Comparison of ENCODE assay signal across 12 mouse cellular contexts in the genomic region with DNA sequence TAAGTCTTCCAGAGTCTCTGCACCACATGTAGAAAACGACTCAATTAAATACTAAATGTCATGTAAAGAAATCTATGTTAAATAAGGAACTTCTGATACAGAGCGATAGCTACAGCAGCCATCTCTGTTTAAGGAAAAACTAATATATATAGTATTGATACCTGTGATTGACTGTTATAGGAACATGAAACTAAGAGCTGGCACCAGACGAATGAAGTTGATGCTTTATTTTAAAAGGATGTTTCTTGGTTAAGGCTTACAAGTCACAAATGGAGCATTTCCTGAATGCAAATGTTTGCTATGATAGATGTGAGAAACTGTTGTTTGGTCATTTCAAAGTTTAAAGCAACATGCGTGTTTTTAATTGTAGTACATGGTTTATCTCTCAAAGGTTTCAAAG. TPM values are rescaled to one million over a fixed set of nuclear protein-coding genes. Genes with fewer than 3 reads are reported as not detected.
A peak's percentile ranks its signal among the peaks of the same experiment; 100 is the strongest.
DNase-seq lines count a peak whose midpoint lies in the region; ATAC-seq lines count a peak whose summit lies in the region.
"Had no signal": no experiment of that assay in that cellular context is flagged by ENCODE, and none has a peak within 500 bp of the region (broad histone marks: within the 10 kb centered on the region; RNA-seq: fewer than 3 reads in every experiment).

No protein-coding gene starts in this region.

- peak overlapping the region; percentile 93 for H3K4me3 ChIP-seq in megakaryocyte, embryonic 14.5 days (replicated peaks)
- H3K4me3 ChIP-seq in limb, embryonic 11.5 days (ENCODE audit: low read depth, low read length), result peak overlapping the region; percentile 55; the same call in 1 of the 2 replicates
- peak overlapping the region; percentile 72 for H3K4me3 ChIP-seq in neural tube, embryonic 15.5 days (replicated peaks)
- H3K4me3 ChIP-seq: erythroblast, embryonic 14.5 days had no signal

- no peaks in the 10 kb centered on the region for H3K9me3 ChIP-seq in megakaryocyte, embryonic 14.5 days
- no peaks in the 10 kb centered on the region for H3K9me3 ChIP-seq in limb, embryonic 11.5 days (ENCODE audit: control insufficient read depth, low read length)
- no peaks in the 10 kb centered on the region for H3K9me3 ChIP-seq in neural tube, embryonic 15.5 days (replicated peaks)

- H3K4me1 ChIP-seq in megakaryocyte, embryonic 14.5 days, result peaks cover 25% of the 10 kb centered on the region
- no peaks in the 10 kb centered on the region for H3K4me1 ChIP-seq in limb, embryonic 11.5 days (ENCODE audit: control insufficient read depth, insufficient read depth, low read length)
- H3K4me1 ChIP-seq in neural tube, embryonic 15.5 days, result peaks cover 19% of the 10 kb centered on the region

- no peak for ATAC-seq in cerebellum, adult (ENCODE audit: insufficient number of reproducible peaks, low FRiP score, low TSS enrichment)
- no peak for ATAC-seq in megakaryocyte, adult 5-6 weeks (ENCODE audit: poor library complexity, severe bottlenecking)
- no peak for ATAC-seq in limb, embryonic 11.5 days (ENCODE audit: insufficient number of reproducible peaks, low FRiP score, low TSS enrichment, low read depth)
- no peak for ATAC-seq in neural tube, embryonic 15.5 days (ENCODE audit: low FRiP score)

- peak; percentile 60 for DNase-seq in cerebellum, adult 9-10 months
- no peak for DNase-seq in limb, embryonic 11.5 days (ENCODE audit: low spot score)
- DNase-seq in ovary, postnatal 36 days (ENCODE audit: low spot score), result no peak
- no peak for DNase-seq in frontal cortex, postnatal 36 days (ENCODE audit: low spot score in 2 of 2)
- DNase-seq: heart, postnatal 4 days had no signal

- no peaks in the 10 kb centered on the region for H3K36me3 ChIP-seq in megakaryocyte, embryonic 14.5 days (replicated peaks; ENCODE audit: low read length)
- no peaks in the 10 kb centered on the region for H3K36me3 ChIP-seq in limb, embryonic 11.5 days (ENCODE audit: control insufficient read depth, insufficient read depth, low read length)
- no peaks in the 10 kb centered on the region for H3K36me3 ChIP-seq in neural tube, embryonic 15.5 days

- peaks cover 53% of the 10 kb centered on the region for H3K27me3 ChIP-seq in megakaryocyte, embryonic 14.5 days (replicated peaks)
- no peaks in the 10 kb centered on the region for H3K27me3 ChIP-seq in limb, embryonic 11.5 days (ENCODE audit: control insufficient read depth, insufficient read depth, low read length)
- H3K27me3 ChIP-seq in neural tube, embryonic 15.5 days (replicated peaks), result peaks cover 8% of the 10 kb centered on the region; the same call in 1 of the 2 replicates

- H3K27ac ChIP-seq in limb, embryonic 11.5 days (replicated peaks; ENCODE audit: low read depth, low read length), result no peak overlapping the region
- peak overlapping the region; percentile 96 for H3K27ac ChIP-seq in neural tube, embryonic 15.5 days (replicated peaks)

- WGBS in limb, embryonic 11.5 days, result 41% methylated on average over 4 of the region's 4 CpGs
- WGBS in neural tube, embryonic 15.5 days, result 41% methylated on average over 4 of the region's 4 CpGs

- peak overlapping the region; percentile 91; the same call in 1 of the 2 replicates for H3K4me2 ChIP-seq in limb, embryonic 11.5 days (ENCODE audit: low read depth, severe bottlenecking)
- H3K4me2 ChIP-seq in neural tube, embryonic 15.5 days, result peak overlapping the region; percentile 94

- H3K9ac ChIP-seq in limb, embryonic 11.5 days (ENCODE audit: low read length), result no peak overlapping the region; the same call in 1 of the 2 replicates
- H3K9ac ChIP-seq in neural tube, embryonic 15.5 days (replicated peaks), result peak overlapping the region; percentile 90

RNA-seq across cellular contexts. Expression of a gene that starts 1.1 kb away (rescaled TPM):
- 0.03 TPM in 1 of 2 replicates, not detected in the other for polyA plus RNA-seq in megakaryocyte, embryonic 14.5 days (2012; ENCODE audit: insufficient read depth, low replicate concordance)
- not detected in 2 replicates for total RNA-seq in megakaryocyte, adult 5-6 weeks (2015)
- not detected in 2 replicates for total RNA-seq in megakaryocyte, adult 5-6 weeks (2017)
- 3.1 and 3.6 TPM in 2 replicates for polyA plus RNA-seq in limb, embryonic 11.5 days (2014; fragmentation: Nextera tagmentation; extraction: Ambion mirVana)
- 41.6 and 52.5 TPM in 2 replicates for polyA plus RNA-seq in neural tube, embryonic 15.5 days (2015; fragmentation: Nextera tagmentation; extraction: Ambion mirVana)
- total RNA-seq: liver, adult 2 months had no signal
- polyA plus RNA-seq: erythroblast, embryonic 14.5 days; liver, adult 2 months; Patski had no signal
